Mouse (Mus musculus) layer of hippocampus, adult 11-12 months (tissue): Measurements from ENCODE around the gene Rtel1.

ENCODE experiments used
- DNase-seq: peaks from one replicate; pipeline ENCODE4 v3.0.0; 2022; ENCODE audit warnings: low spot score

The Rtel1 gene

DNA sequence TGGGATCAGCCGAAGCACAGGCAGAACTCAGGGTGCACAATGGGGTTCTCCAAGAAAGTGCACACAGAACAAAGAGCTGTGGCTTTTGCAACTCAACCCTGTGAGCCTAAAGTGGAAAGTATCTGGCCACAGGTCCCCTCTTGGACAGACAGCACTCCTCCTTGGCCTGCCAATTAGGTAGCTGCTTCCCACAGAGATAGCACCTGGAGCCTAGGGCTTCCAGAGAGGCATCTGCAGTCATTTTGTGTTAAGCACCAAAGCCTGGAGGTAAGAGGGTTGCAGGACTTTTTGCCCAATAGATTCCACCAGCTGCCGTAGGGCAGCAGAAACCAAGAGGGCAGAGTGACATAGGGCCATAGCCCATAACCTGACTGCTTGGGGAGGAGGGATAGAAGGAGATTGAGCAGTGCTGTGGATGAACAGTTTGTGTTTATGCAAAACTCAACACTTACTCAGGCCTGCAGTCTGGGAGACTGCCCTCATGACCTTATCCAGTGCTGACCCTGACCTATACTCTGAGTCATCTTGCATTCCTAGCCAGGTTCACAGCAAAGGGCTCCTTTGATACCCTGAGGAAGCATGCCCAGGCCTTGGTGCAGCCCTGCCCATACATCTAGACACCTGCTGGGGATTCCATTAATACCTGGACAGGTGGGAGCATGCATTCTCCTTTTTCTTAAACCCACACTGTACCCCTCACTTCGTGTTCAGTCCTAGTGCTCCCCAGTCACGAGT, 70.8 kb downstream of the Rtel1 start:
- no peak for DNase-seq

GRCm38 (mm10) chr2:181391022-181391421, 71.5 kb downstream of the Rtel1 start:
- no peak for DNase-seq

DNA sequence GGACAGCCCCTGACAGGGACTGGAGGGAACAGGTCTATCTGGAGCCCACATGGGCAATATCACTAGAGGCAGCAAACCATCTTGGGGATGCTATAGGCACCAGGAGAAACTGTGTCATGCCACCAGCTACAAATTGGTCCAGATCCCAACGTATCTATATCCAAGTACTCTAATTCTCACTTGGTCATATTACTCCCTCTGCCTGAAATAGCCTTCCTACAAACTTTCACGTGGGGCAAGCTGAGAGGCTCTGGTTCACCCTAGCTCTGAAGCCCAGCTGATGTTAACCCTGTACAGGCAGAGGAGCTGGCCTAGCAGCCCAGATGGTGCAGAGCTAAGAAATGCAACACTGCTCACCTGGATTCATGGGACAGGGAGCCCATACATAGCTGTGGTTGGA, 72.0 kb downstream of the Rtel1 start:
- no peak for DNase-seq

DNA sequence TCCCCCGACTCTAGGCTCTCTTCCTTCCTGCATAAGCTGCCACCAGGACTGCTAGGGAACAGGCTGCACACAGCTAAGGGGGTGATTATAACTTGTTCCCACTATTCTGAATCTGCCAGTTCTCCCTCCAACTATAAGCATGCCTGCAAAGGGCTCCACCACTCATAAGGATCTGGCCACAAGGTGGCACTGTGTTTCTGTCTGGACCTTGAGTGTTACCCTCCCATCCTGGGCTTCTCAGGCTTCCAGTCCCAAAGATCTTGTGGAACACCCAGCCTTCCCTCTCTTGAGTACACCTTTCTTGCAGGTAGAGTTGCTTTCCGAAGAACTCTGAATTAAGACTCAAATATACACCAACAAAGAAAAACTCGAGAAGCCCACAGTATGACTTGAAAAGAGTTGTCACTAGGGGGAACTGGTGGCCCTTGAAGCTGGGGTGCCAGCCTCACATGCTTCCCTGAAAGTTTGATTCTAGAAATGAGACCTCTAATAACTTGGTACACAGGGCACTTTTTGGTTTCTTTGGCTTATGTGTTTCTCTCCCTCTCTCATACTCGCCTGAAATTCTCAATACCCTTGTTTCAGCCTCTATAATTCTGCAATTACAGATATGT, 73.2 kb downstream of the Rtel1 start:
- DNase-seq = peak; percentile 91

DNA sequence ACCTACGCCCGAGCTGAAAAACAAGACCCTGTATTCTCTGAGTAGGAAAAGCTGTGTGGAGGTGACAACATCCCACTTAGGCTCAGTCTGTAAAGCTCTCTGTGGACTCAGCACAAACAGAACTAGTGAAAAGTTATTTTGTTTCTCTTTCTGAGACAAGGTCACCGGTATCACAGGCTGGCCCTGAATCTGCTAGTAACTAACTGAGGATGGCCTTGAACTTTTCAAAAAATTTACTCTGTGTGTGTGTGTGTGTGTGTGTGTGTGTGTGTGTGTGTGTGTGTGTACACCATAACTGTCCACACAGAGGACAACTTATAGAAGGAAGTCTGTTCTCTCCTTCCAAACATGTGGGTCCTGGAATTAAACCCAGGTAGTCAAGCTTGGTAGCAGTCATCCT, 74.5 kb downstream of the Rtel1 start:
- no peak for DNase-seq

DNA sequence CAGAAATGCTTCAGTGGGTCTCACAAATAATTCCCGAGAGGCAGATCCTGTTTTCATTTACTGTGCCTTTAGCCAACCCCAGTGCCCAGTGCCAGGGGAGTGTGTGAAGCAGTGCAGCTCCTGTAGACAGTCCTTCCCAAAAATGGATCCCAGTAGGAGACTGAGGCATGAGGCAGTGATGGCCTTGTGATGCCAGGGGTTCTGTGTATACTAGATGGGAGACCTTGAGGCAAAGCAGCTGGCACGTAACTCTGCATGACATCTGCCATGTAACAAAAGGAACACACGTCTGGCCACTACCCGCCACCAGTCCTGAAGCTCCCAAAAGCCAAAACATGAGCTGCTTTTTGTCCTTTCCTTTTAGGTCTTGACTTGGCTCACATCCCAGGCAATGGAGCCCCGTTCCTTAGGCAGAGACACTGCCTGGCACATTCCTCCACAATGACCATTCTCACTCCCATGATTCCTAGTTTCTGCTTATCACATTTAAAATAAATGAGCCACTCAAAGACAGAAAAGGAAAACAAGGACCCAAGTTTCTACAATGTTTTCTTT, 77.7 kb downstream of the Rtel1 start:
- no peak for DNase-seq

GRCm38 (mm10) chr2:181401497-181401896, 82.0 kb downstream of the Rtel1 start:
- DNase-seq = no peak

DNA sequence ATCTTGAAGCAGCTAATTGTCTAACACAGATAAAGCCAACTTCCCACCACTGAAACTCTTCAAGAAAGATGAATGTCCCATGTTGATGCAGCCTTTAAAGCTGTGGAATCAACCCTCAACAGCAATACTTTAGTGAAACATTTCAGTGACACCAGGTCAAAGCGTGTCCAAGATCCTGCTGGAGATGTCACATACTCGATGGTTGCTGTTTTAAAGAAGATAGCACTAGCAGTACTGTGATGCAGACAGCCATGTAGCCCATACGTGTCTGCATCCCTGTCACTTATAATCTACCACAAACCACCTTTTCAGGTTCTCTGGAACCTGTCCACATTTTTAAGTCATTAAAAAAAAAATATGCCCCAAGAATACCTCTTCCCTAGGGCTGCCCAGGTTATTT, 84.2 kb downstream of the Rtel1 start:
- DNase-seq = no peak
